Mouse (Mus musculus) olfactory bulb, adult 2 months (tissue): ENCODE data around the gene Dab2.

Experiments used
- CTCF ChIP-seq: fragments of 200-500 bp; IDR thresholded peaks from 2 replicates; pipeline ENCODE4 v1.5.1; 2012; ENCODE audit warnings: low read depth, mild to moderate bottlenecking, low read length, moderate library complexity; ENCODE audit not compliant: insufficient read depth
- POLR2A ChIP-seq: fragments of 200-500 bp; IDR thresholded peaks from 2 replicates; pipeline ENCODE4 v1.6.1; 2012; ENCODE audit warnings: mild to moderate bottlenecking, low read depth, low read length, moderate library complexity; ENCODE audit not compliant: insufficient read depth

GRCm38 (mm10) chr15:6385241-6385640 lies 85.7 kb downstream of the Dab2 start:
- TF ChIP-seq CTCF (no peak), POLR2A (no peak)
